Mouse (Mus musculus) kidney, embryonic 15.5 days (tissue): ENCODE measurements at regions not wholly inside any gene's neighbourhood (a gene's known extent, or its start where the extent isn't known, plus 50 kb on each side); places are given as distances from the start of the nearest gene placed in this dataset.

Source experiments
- ATAC-seq: fragments of 200-750 bp; cut with Nextera tagmentation; replicated peaks from 2 replicates; pipeline ENCODE4 v1.8.0; 2017; ENCODE audit warnings: moderate TSS enrichment; ENCODE audit not compliant: low FRiP score
- H3K27ac ChIP-seq: fragments of 300-500 bp; sonication (generic); 2 replicates; pipeline ENCODE4 v1.5.1; 2015; ENCODE audit warnings: mild to moderate bottlenecking, inconsistent platforms
- H3K27me3 ChIP-seq: fragments of 300-500 bp; sonication (generic); 2 replicates; pipeline ENCODE4 v1.6.1; 2015; ENCODE audit warnings: inconsistent platforms
- H3K36me3 ChIP-seq: fragments of 300-500 bp; sonication (generic); 2 replicates; pipeline ENCODE4 v1.6.1; 2015; ENCODE audit warnings: inconsistent platforms
- H3K4me1 ChIP-seq: fragments of 300-500 bp; sonication (generic); 2 replicates; pipeline ENCODE4 v1.6.1; 2015; ENCODE audit warnings: inconsistent platforms
- H3K4me2 ChIP-seq: fragments of 300-500 bp; sonication (generic); 2 replicates; pipeline ENCODE4 v1.6.1; 2015; ENCODE audit warnings: moderate library complexity, mild to moderate bottlenecking, inconsistent platforms
- H3K4me3 ChIP-seq: fragments of 300-500 bp; sonication (generic); replicated peaks from 2 replicates; pipeline ENCODE4 v1.5.1; 2015; ENCODE audit warnings: mild to moderate bottlenecking, inconsistent platforms
- H3K9ac ChIP-seq: fragments of 300-500 bp; sonication (generic); 2 replicates; pipeline ENCODE4 v1.6.1; 2015; ENCODE audit warnings: mild to moderate bottlenecking, inconsistent platforms
- H3K9me3 ChIP-seq: fragments of 300-500 bp; sonication (generic); replicated peaks from 2 replicates; pipeline ENCODE4 v1.6.1; 2016; ENCODE audit warnings: inconsistent platforms
- WGBS: fragments of 180-500 bp; shearing (Covaris S2); methylation state at CpG from one replicate; pipeline ENCODE4 v1.1.7; 2015; ENCODE audit warnings: mixed read lengths; 5-methylcytosine and 5-hydroxymethylcytosine counted together

- H3K27me3 ChIP-seq = no peaks in the 10 kb centered on the region
- no peak for ATAC-seq
- H3K4me1 ChIP-seq = peaks cover 5% of the 10 kb centered on the region; the same call in 1 of the 2 replicates
- H3K27ac ChIP-seq = no peak overlapping the region
- no peak overlapping the region for H3K9ac ChIP-seq
- H3K9me3 ChIP-seq = no peaks in the 10 kb centered on the region
- no peaks in the 10 kb centered on the region for H3K36me3 ChIP-seq
- WGBS = 74% methylated on average over 19 of the region's 19 CpGs
- no peak overlapping the region for H3K4me3 ChIP-seq
- H3K4me2 ChIP-seq = no peak overlapping the region
Observed at GRCm38 (mm10) chr12:107700868-107701597, 212.6 kb downstream of the 3110018I06Rik start.

GRCm38 (mm10) chr12:107708812-107709211 lies 220.4 kb downstream of the 3110018I06Rik start:
- Histone ChIP-seq H3K27me3 (no peaks in the 10 kb centered on the region), H3K4me3 (no peak overlapping the region), H3K4me2 (no peak overlapping the region), H3K9ac (no peak overlapping the region), H3K9me3 (no peaks in the 10 kb centered on the region), H3K36me3 (no peaks in the 10 kb centered on the region), H3K4me1 (peaks cover 6% of the 10 kb centered on the region; the same call in 1 of the 2 replicates), H3K27ac (no peak overlapping the region)
- ATAC-seq = no peak
- WGBS = 79% methylated on average over 6 of the region's 6 CpGs

- Histone ChIP-seq H3K36me3 (no peaks in the 10 kb centered on the region), H3K27me3 (no peaks in the 10 kb centered on the region), H3K9ac (no peak overlapping the region), H3K4me1 (peaks cover 6% of the 10 kb centered on the region; the same call in 1 of the 2 replicates), H3K4me3 (no peak overlapping the region), H3K9me3 (no peaks in the 10 kb centered on the region), H3K4me2 (no peak overlapping the region), H3K27ac (no peak overlapping the region)
- 38% methylated on average over 7 of the region's 7 CpGs for WGBS
- ATAC-seq = no peak
Observed at GRCm38 (mm10) chr12:107711017-107711416, 222.6 kb downstream of the 3110018I06Rik start.

- H3K9me3 ChIP-seq = no peaks in the 10 kb centered on the region
- H3K9ac ChIP-seq = no peak overlapping the region
- peaks cover 6% of the 10 kb centered on the region; the same call in 1 of the 2 replicates for H3K4me1 ChIP-seq
- H3K4me2 ChIP-seq = no peak overlapping the region
- H3K4me3 ChIP-seq = no peak overlapping the region
- WGBS = 52% methylated on average over 3 of the region's 3 CpGs
- ATAC-seq = no peak
- H3K27ac ChIP-seq = no peak overlapping the region
- H3K27me3 ChIP-seq = no peaks in the 10 kb centered on the region
- no peaks in the 10 kb centered on the region for H3K36me3 ChIP-seq
Observed at GRCm38 (mm10) chr12:107711675-107712074, 223.2 kb downstream of the 3110018I06Rik start.

GRCm38 (mm10) chr12:107713191-107713590 lies 224.8 kb downstream of the 3110018I06Rik start:
- no peak overlapping the region for H3K9ac ChIP-seq
- no peak overlapping the region for H3K27ac ChIP-seq
- WGBS = 44% methylated on average over 14 of the region's 14 CpGs
- peaks cover 6% of the 10 kb centered on the region; the same call in 1 of the 2 replicates for H3K4me1 ChIP-seq
- no peaks in the 10 kb centered on the region for H3K27me3 ChIP-seq
- no peak for ATAC-seq
- H3K9me3 ChIP-seq = no peaks in the 10 kb centered on the region
- no peaks in the 10 kb centered on the region for H3K36me3 ChIP-seq
- no peak overlapping the region for H3K4me2 ChIP-seq
- no peak overlapping the region for H3K4me3 ChIP-seq

GRCm38 (mm10) chr12:107714846-107715245 lies 226.4 kb downstream of the 3110018I06Rik start:
- WGBS = 88% methylated on average over 2 of the region's 2 CpGs
- no peak overlapping the region for H3K27ac ChIP-seq
- no peaks in the 10 kb centered on the region for H3K27me3 ChIP-seq
- H3K4me3 ChIP-seq = no peak overlapping the region
- H3K4me1 ChIP-seq = peaks cover 6% of the 10 kb centered on the region; the same call in 1 of the 2 replicates
- no peak for ATAC-seq
- H3K9me3 ChIP-seq = no peaks in the 10 kb centered on the region
- H3K9ac ChIP-seq = no peak overlapping the region
- H3K36me3 ChIP-seq = no peaks in the 10 kb centered on the region
- no peak overlapping the region for H3K4me2 ChIP-seq

- Histone ChIP-seq H3K9me3 (no peaks in the 10 kb centered on the region), H3K4me2 (no peak overlapping the region), H3K9ac (no peak overlapping the region), H3K27me3 (no peaks in the 10 kb centered on the region), H3K27ac (no peak overlapping the region), H3K4me3 (no peak overlapping the region), H3K4me1 (peaks cover 6% of the 10 kb centered on the region; the same call in 1 of the 2 replicates), H3K36me3 (no peaks in the 10 kb centered on the region)
- WGBS = 64% methylated on average over 6 of the region's 6 CpGs
- ATAC-seq = no peak
Observed at GRCm38 (mm10) chr12:107715871-107716270, 227.4 kb downstream of the 3110018I06Rik start.

- no peak overlapping the region for H3K4me3 ChIP-seq
- H3K9me3 ChIP-seq = no peaks in the 10 kb centered on the region
- H3K4me1 ChIP-seq = peaks cover 18% of the 10 kb centered on the region
- H3K9ac ChIP-seq = no peak overlapping the region
- no peaks in the 10 kb centered on the region for H3K36me3 ChIP-seq
- H3K27ac ChIP-seq = no peak overlapping the region
- H3K27me3 ChIP-seq = no peaks in the 10 kb centered on the region
- WGBS = 60% methylated on average over 6 of the region's 6 CpGs
- H3K4me2 ChIP-seq = no peak overlapping the region
- no peak for ATAC-seq
Observed at GRCm38 (mm10) chr12:107720941-107721340, 232.5 kb downstream of the 3110018I06Rik start.

GRCm38 (mm10) chr12:107723062-107723859 lies 234.8 kb downstream of the 3110018I06Rik start:
- ATAC-seq = peak; percentile 67; the same call in 1 of the 2 replicates
- Histone ChIP-seq H3K9ac (no peak overlapping the region), H3K9me3 (no peaks in the 10 kb centered on the region), H3K4me1 (peaks cover 18% of the 10 kb centered on the region), H3K4me3 (no peak overlapping the region), H3K27me3 (no peaks in the 10 kb centered on the region), H3K36me3 (no peaks in the 10 kb centered on the region), H3K27ac (no peak overlapping the region), H3K4me2 (no peak overlapping the region)
- WGBS = 51% methylated on average over 9 of the region's 9 CpGs

GRCm38 (mm10) chr12:107723860-107724320 lies 235.5 kb downstream of the 3110018I06Rik start:
- Histone ChIP-seq H3K27me3 (no peaks in the 10 kb centered on the region), H3K27ac (no peak overlapping the region), H3K9ac (no peak overlapping the region), H3K4me3 (no peak overlapping the region), H3K9me3 (no peaks in the 10 kb centered on the region), H3K4me1 (peaks cover 18% of the 10 kb centered on the region), H3K36me3 (no peaks in the 10 kb centered on the region), H3K4me2 (no peak overlapping the region)
- ATAC-seq = no peak
- 61% methylated on average over 14 of the region's 14 CpGs for WGBS

GRCm38 (mm10) chr12:107724467-107724866 lies 236.0 kb downstream of the 3110018I06Rik start:
- H3K9me3 ChIP-seq = no peaks in the 10 kb centered on the region
- H3K27ac ChIP-seq = no peak overlapping the region
- WGBS = 21% methylated on average over 8 of the region's 8 CpGs
- no peak overlapping the region for H3K4me2 ChIP-seq
- peaks cover 18% of the 10 kb centered on the region for H3K4me1 ChIP-seq
- peak; percentile 14; the same call in 1 of the 2 replicates for ATAC-seq
- no peaks in the 10 kb centered on the region for H3K36me3 ChIP-seq
- no peaks in the 10 kb centered on the region for H3K27me3 ChIP-seq
- H3K9ac ChIP-seq = no peak overlapping the region
- no peak overlapping the region for H3K4me3 ChIP-seq

- 65% methylated on average over 6 of the region's 6 CpGs for WGBS
- Histone ChIP-seq H3K27ac (no peak overlapping the region), H3K9me3 (no peaks in the 10 kb centered on the region), H3K9ac (no peak overlapping the region), H3K4me3 (no peak overlapping the region), H3K36me3 (no peaks in the 10 kb centered on the region), H3K27me3 (no peaks in the 10 kb centered on the region), H3K4me1 (peaks cover 6% of the 10 kb centered on the region), H3K4me2 (no peak overlapping the region)
- no peak for ATAC-seq
Observed at GRCm38 (mm10) chr12:107728865-107729264, 240.4 kb downstream of the 3110018I06Rik start.
